Mouse (Mus musculus): ENCODE measurements around the gene Vash2. TPM values are rescaled to one million over a fixed set of nuclear protein-coding genes. Genes with fewer than 3 reads are reported as not detected.

Gene Vash2
- total and polyA plus RNA-seq, 3 experiments, result 0.04 to 0.17 (median 0.16) TPM

GRCm38 (mm10) chr1:191020217-191020924 is 41.3 kb upstream of the Vash2 start:
- in situ Hi-C loops (cut with MboI; ENCODE audit: low pct_ligation_motif_present, low pct_unique_long_range_greater_than_20kb, low sequenced_read_pairs), result no loop called here
- DNase-seq (ENCODE audit: extremely low read depth), result peak; percentile 55
- Histone ChIP-seq H3K9ac (ENCODE audit: insufficient read depth, low read depth) (peak overlapping the region; percentile 37; the same call in 1 of the 2 replicates), H3K4me2 (ENCODE audit: insufficient read depth, low read depth, poor library complexity, severe bottlenecking) (peak overlapping the region; percentile 69), H3K27me3 (replicated peaks) (no peaks in the 10 kb centered on the region), H3K4me3 (replicated peaks in 1 of 3; ENCODE audit: low read depth in 2 of 3, low read length in 2 of 3, poor library complexity in 1 of 3) (peak overlapping the region in 1 of 3 experiments; percentile 17), H3K27ac (ENCODE audit: insufficient read depth, low read depth) (peak overlapping the region; percentile 95), H3K79me2 (replicated peaks; ENCODE audit: control insufficient read depth, extremely low read depth, insufficient read depth, poor library complexity, severe bottlenecking) (peaks cover 18% of the 10 kb centered on the region), H3K36me3 (replicated peaks in 1 of 2; ENCODE audit: control insufficient read depth in 1 of 2, insufficient read depth in 1 of 2, low read length in 1 of 2) (peaks cover 13 to 35% of the 10 kb centered on the region in 2 experiments), H3K4me1 (ENCODE audit: control insufficient read depth in 1 of 2, insufficient read depth in 2 of 2) (peaks cover 5 to 50% of the 10 kb centered on the region in 2 experiments), H3K9me3 (replicated peaks; ENCODE audit: low read length) (no peaks in the 10 kb centered on the region)
- dilution Hi-C loops (cut with MboI; ENCODE audit: extremely low pct_ligation_motif_present, extremely low pct_unique_long_range_greater_than_20kb, low sequenced_read_pairs), result no loop called here
- TF ChIP-seq ZNF384 (IDR thresholded peaks at IDR 0.05; ENCODE audit: low read depth, low read length) (peak; percentile 87), MAZ (IDR thresholded peaks at IDR 0.05; ENCODE audit: low read depth, low read length) (0 out of 2 replicates have a peak, but pooled peaks have one; percentile 48), MYC (IDR thresholded peaks at IDR 0.05; ENCODE audit: low read depth, low read length) (peak; percentile 71; the same call in 1 of the 2 replicates), EP300 (IDR thresholded peaks at IDR 0.05; ENCODE audit: low read length) (peak; percentile 72), ETS1 (conservative IDR thresholded peaks at IDR 0.05; ENCODE audit: low read depth, low read length) (peak; percentile 83), CHD1 (IDR thresholded peaks at IDR 0.05; ENCODE audit: low read depth, low read length) (0 out of 2 replicates have a peak, but pooled peaks have one; percentile 13), MAX (IDR thresholded peaks at IDR 0.05; ENCODE audit: low read length) (peak; percentile 34; the same call in 1 of the 2 replicates), BHLHE40 (IDR thresholded peaks at IDR 0.05; ENCODE audit: low read depth, low read length) (peak; percentile 79), HCFC1 (IDR thresholded peaks at IDR 0.05; ENCODE audit: low read depth, low read length) (no peak), JUN (IDR thresholded peaks at IDR 0.05; ENCODE audit: insufficient read depth, low read depth, low read length) (no peak), RCOR1 (conservative IDR thresholded peaks at IDR 0.05; ENCODE audit: low read depth, low read length) (0 out of 2 replicates have a peak, but pooled peaks have one; percentile 32), E2F4 (IDR thresholded peaks at IDR 0.05; ENCODE audit: insufficient replicate concordance, low read depth, low read length) (no peak), MEF2A (IDR thresholded peaks at IDR 0.05; ENCODE audit: borderline replicate concordance, low read depth, low read length) (peak; percentile 85), TCF12 (IDR thresholded peaks at IDR 0.05; ENCODE audit: low read depth, low read length) (peak; percentile 75; the same call in 1 of the 2 replicates), MXI1 (IDR thresholded peaks at IDR 0.05; ENCODE audit: low read depth, low read length) (peak; percentile 55), KAT2A (IDR thresholded peaks at IDR 0.05; ENCODE audit: insufficient replicate concordance, low read length) (no peak), IRF4 (IDR thresholded peaks at IDR 0.05; ENCODE audit: low read depth, low read length) (peak; percentile 83)

- H3K4me3 ChIP-seq (replicated peaks in 1 of 3; ENCODE audit: low read depth in 2 of 3, low read length in 2 of 3, poor library complexity in 1 of 3), result peak overlapping the region in 1 of 3 experiments; percentile 22
- H3K79me2 ChIP-seq (replicated peaks; ENCODE audit: control insufficient read depth, extremely low read depth, insufficient read depth, poor library complexity, severe bottlenecking), result peaks cover 12% of the 10 kb centered on the region
- peaks cover 5 to 53% of the 10 kb centered on the region in 2 experiments for H3K4me1 ChIP-seq (ENCODE audit: control insufficient read depth in 1 of 2, insufficient read depth in 2 of 2)
- dilution Hi-C loops (cut with MboI; ENCODE audit: extremely low pct_ligation_motif_present, extremely low pct_unique_long_range_greater_than_20kb, low sequenced_read_pairs), result no loop called here
- DNase-seq (ENCODE audit: extremely low read depth), result peak; percentile 52
- H3K4me2 ChIP-seq (ENCODE audit: insufficient read depth, low read depth, poor library complexity, severe bottlenecking), result peak overlapping the region; percentile 55; the same call in 1 of the 2 replicates
- peak overlapping the region; percentile 65 for H3K27ac ChIP-seq (ENCODE audit: insufficient read depth, low read depth)
- no peaks in the 10 kb centered on the region for H3K9me3 ChIP-seq (replicated peaks; ENCODE audit: low read length)
- peak overlapping the region; percentile 46; the same call in 1 of the 2 replicates for H3K9ac ChIP-seq (ENCODE audit: insufficient read depth, low read depth)
- in situ Hi-C loops (cut with MboI; ENCODE audit: low pct_ligation_motif_present, low pct_unique_long_range_greater_than_20kb, low sequenced_read_pairs), result no loop called here
- peaks cover 17 to 41% of the 10 kb centered on the region in 2 experiments for H3K36me3 ChIP-seq (replicated peaks in 1 of 2; ENCODE audit: control insufficient read depth in 1 of 2, insufficient read depth in 1 of 2, low read length in 1 of 2)
- no peaks in the 10 kb centered on the region for H3K27me3 ChIP-seq (replicated peaks)
- TF ChIP-seq ZMIZ1 (IDR thresholded peaks at IDR 0.05; ENCODE audit: low read depth, low read length) (no peak), ELF1 (IDR thresholded peaks at IDR 0.05; ENCODE audit: low read depth, low read length) (no peak), USF1 (IDR thresholded peaks at IDR 0.05; ENCODE audit: low read depth, low read length) (no peak), RCOR1 (conservative IDR thresholded peaks at IDR 0.05; ENCODE audit: low read depth, low read length) (no peak), UBTF (IDR thresholded peaks at IDR 0.05; ENCODE audit: low read depth, low read length) (no peak), E2F4 (IDR thresholded peaks at IDR 0.05; ENCODE audit: insufficient replicate concordance, low read depth, low read length) (no peak), USF2 (conservative IDR thresholded peaks at IDR 0.05; ENCODE audit: low read depth, low read length) (no peak), CHD2 (IDR thresholded peaks at IDR 0.05; ENCODE audit: low read length) (no peak), CTCF (conservative IDR thresholded peaks at IDR 0.05 in 1 of 2, IDR thresholded peaks at IDR 0.05 in 1 of 2; ENCODE audit: low read depth in 2 of 2, low read length in 2 of 2) (no peak), JUN (IDR thresholded peaks at IDR 0.05; ENCODE audit: insufficient read depth, low read depth, low read length) (no peak), MYC (IDR thresholded peaks at IDR 0.05; ENCODE audit: low read depth, low read length) (no peak), ZKSCAN1 (IDR thresholded peaks at IDR 0.05; ENCODE audit: borderline replicate concordance, low read depth, low read length) (no peak), POLR2A (IDR thresholded peaks at IDR 0.05; ENCODE audit: low read depth, low read length) (no peak), JUND (conservative IDR thresholded peaks at IDR 0.05; ENCODE audit: low read depth, low read length) (no peak), TCF12 (IDR thresholded peaks at IDR 0.05; ENCODE audit: low read depth, low read length) (peak; percentile 81), BHLHE40 (IDR thresholded peaks at IDR 0.05; ENCODE audit: low read depth, low read length) (peak; percentile 20; the same call in 1 of the 2 replicates), PAX5 (IDR thresholded peaks at IDR 0.05; ENCODE audit: low read length) (no peak), GABPA (IDR thresholded peaks at IDR 0.05; ENCODE audit: insufficient replicate concordance, low read depth, low read length) (no peak), EP300 (IDR thresholded peaks at IDR 0.05; ENCODE audit: low read length) (peak; percentile 54; the same call in 1 of the 2 replicates), SIN3A (IDR thresholded peaks at IDR 0.05; ENCODE audit: low read length) (no peak)
Observed at GRCm38 (mm10) chr1:191019803-191020202, 40.7 kb upstream of the Vash2 start.
